Mouse (Mus musculus) myocyte (in vitro differentiated cells): Measurements from ENCODE around the gene Nlrp4c. TPM values are rescaled to one million over a fixed set of nuclear protein-coding genes. Genes with fewer than 3 reads are reported as not detected.

Source experiments
- H3K27me3 ChIP-seq: one replicate; pipeline ENCODE4 v1.6.1; 2011; ENCODE audit not compliant: control insufficient read depth, insufficient read depth, insufficient read length
- H3K36me3 ChIP-seq: one replicate; pipeline ENCODE4 v1.6.1; 2011; ENCODE audit not compliant: control insufficient read depth, insufficient read depth
- H3K4me2 ChIP-seq: one replicate; pipeline ENCODE4 v1.6.1; 2011; ENCODE audit warnings: low read depth, control low read depth
- H3K4me3 ChIP-seq: one replicate; pipeline ENCODE4 v1.5.1; 2011; ENCODE audit warnings: mild to moderate bottlenecking, control low read depth, moderate library complexity
- H3K79me2 ChIP-seq: one replicate; pipeline ENCODE4 v1.6.1; 2011; ENCODE audit not compliant: control insufficient read depth, insufficient read depth
- H3ac ChIP-seq: one replicate; pipeline ENCODE4 v1.6.1; 2011; ENCODE audit not compliant: control insufficient read depth, insufficient read length
- CEBPB ChIP-seq: IDR thresholded peaks from 2 replicates; pipeline ENCODE4 v1.6.1; 2011; ENCODE audit warnings: mild to moderate bottlenecking, moderate library complexity; ENCODE audit not compliant: poor library complexity, insufficient read depth, severe bottlenecking
- E2F4 ChIP-seq: IDR thresholded peaks from one replicate; pipeline ENCODE4 v1.6.1; 2011; ENCODE audit warnings: mild to moderate bottlenecking, control low read depth, moderate library complexity; ENCODE audit not compliant: insufficient read depth
- MAX ChIP-seq: IDR thresholded peaks from one replicate; pipeline ENCODE4 v1.6.1; 2011; ENCODE audit warnings: low read depth, mild to moderate bottlenecking, control low read depth
- MYOD1 ChIP-seq, 3 experiments: IDR thresholded peaks; one replicate each; pipeline ENCODE4 v1.6.1; 2011; ENCODE audit warnings: control low read depth in 2 of 3, low read depth in 2 of 3, mild to moderate bottlenecking in 2 of 3, moderate library complexity in 1 of 3; ENCODE audit not compliant: insufficient read length in 2 of 3, control insufficient read depth in 1 of 3
- MYOG ChIP-seq, 3 experiments: IDR thresholded peaks; one replicate each; pipeline ENCODE4 v1.6.1; 2011; ENCODE audit warnings: control low read depth in 2 of 3, low read depth in 2 of 3, mild to moderate bottlenecking in 2 of 3; ENCODE audit not compliant: insufficient read length in 2 of 3, control insufficient read depth in 1 of 3, insufficient read depth in 1 of 3
- POLR2A ChIP-seq: IDR thresholded peaks from one replicate; pipeline ENCODE4 v1.6.1; 2011; ENCODE audit warnings: low read depth, mild to moderate bottlenecking, control low read depth, moderate library complexity; ENCODE audit not compliant: insufficient read length
- POLR2AphosphoS2 ChIP-seq: IDR thresholded peaks from one replicate; pipeline ENCODE4 v1.6.1; 2011; ENCODE audit warnings: low read depth, control low read depth; ENCODE audit not compliant: insufficient read length
- REST ChIP-seq: IDR thresholded peaks from one replicate; pipeline ENCODE4 v1.6.1; 2011; ENCODE audit warnings: mild to moderate bottlenecking, control low read depth, moderate library complexity; ENCODE audit not compliant: insufficient read depth, insufficient read length
- SRF ChIP-seq: IDR thresholded peaks from one replicate; pipeline ENCODE4 v1.6.1; 2011; ENCODE audit warnings: low read depth; ENCODE audit not compliant: control insufficient read depth, insufficient read length
- TCF12 ChIP-seq: IDR thresholded peaks from one replicate; pipeline ENCODE4 v1.6.1; 2011; ENCODE audit warnings: mild to moderate bottlenecking, control low read depth; ENCODE audit not compliant: poor library complexity, insufficient read depth, severe bottlenecking
- TCF3 ChIP-seq: IDR thresholded peaks from one replicate; pipeline ENCODE4 v1.6.1; 2011; ENCODE audit warnings: low read depth, control low read depth; ENCODE audit not compliant: insufficient read length
- USF1 ChIP-seq: IDR thresholded peaks from one replicate; pipeline ENCODE4 v1.6.1; 2011; ENCODE audit warnings: low read depth, mild to moderate bottlenecking, control low read depth, moderate library complexity
- polyA plus RNA-seq: library from polyadenylated mRNA; unstranded; fragments of >200 nt; fragmentation: generic; extraction: Trizol; gene quantifications from one replicate; pipeline ENCODE4 v1.2.1, GENCODE M21; 2012; ENCODE audit warnings: missing spikeins

Gene Nlrp4c
- polyA plus RNA-seq, 1 experiment = not detected

DNA sequence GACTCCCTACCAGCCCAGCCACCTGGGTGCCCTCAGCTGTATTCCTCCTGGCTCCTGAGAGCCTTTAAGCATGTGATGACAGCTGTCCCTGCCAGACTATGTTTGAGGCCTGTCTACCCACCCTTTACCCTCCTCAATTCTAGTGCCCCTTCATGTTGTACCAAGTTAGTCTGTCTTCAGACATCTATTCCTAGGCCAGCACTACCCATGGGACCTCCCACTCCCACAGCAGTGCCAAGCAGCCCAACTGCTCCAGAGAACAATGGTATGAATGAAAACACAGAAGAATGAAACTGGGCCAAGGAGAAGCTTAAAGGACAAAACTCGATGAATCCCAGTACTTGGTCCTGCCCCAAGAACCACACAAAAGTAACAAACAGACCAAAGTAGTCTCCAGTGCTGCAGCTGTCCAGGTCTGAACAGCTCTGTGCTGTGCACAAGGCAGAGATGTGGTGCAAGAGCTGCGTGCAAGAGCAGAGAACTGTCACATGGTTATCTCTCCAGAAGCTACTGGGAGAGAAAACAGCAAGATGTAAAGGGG, 99.1 kb downstream of the Nlrp4c start:
- H3ac ChIP-seq = no peak overlapping the region
- H3K36me3 ChIP-seq = peaks cover 19% of the 10 kb centered on the region
- TF ChIP-seq SRF (no peak), CEBPB (no peak), TCF12 (peak; percentile 43), MYOD1 (IDR thresholded peaks at IDR 0.05; ENCODE audit: control insufficient read depth in 1 of 3, insufficient read length in 2 of 3, low read depth in 2 of 3) (peak in 2 of 3 experiments; percentile 67 to 81), POLR2A (no peak), POLR2AphosphoS2 (no peak), REST (no peak), MYOG (IDR thresholded peaks at IDR 0.05; ENCODE audit: control insufficient read depth in 1 of 3, insufficient read depth in 1 of 3, insufficient read length in 2 of 3, low read depth in 2 of 3) (peak; percentile 39 to 89 (median 57)), MAX (no peak), E2F4 (no peak), USF1 (peak; percentile 10), TCF3 (no peak)
- H3K4me3 ChIP-seq = no peak overlapping the region
- no peaks in the 10 kb centered on the region for H3K27me3 ChIP-seq
- H3K4me2 ChIP-seq = peak overlapping the region; percentile 24
- peaks cover 65% of the 10 kb centered on the region for H3K79me2 ChIP-seq

DNA sequence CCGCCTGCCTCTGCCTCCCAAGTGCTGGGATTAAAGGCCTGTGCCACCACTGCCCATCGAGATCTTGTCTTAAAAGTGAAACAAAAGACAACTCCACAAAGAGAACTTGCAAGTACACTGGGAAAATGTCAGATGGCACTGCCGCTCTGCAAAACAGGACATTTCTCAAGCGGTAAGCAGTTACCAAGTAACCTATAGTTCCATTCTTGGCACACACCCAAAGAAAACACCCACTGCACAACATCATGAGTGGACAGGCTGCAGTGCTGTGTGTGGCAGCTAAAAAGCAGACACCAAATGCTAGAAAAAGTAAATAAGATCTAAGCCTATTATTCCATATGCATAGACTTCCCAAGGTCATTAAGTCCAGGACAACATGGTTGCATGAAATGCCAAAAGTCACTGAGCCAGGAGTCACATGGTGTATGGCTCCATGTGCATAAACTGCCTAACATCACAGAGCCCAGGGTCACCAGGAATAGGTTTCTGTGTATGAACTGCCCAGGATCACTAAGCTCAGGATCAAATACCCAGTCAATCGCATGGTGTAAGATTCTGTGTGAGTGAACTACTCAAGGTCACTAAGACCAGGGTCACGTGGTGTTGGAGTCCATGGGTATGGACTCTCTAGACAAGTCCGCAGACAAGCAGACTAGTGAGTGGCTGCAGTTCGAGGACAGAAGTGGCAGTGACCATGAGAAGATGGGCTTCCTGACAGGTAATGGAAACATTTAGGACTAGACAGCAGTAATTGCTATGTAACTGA, 100.6 kb downstream of the Nlrp4c start:
- no peaks in the 10 kb centered on the region for H3K27me3 ChIP-seq
- peaks cover 11% of the 10 kb centered on the region for H3K36me3 ChIP-seq
- TF ChIP-seq E2F4 (no peak), REST (no peak), MAX (no peak), POLR2A (no peak), MYOG (IDR thresholded peaks at IDR 0.05; ENCODE audit: control insufficient read depth in 1 of 3, insufficient read depth in 1 of 3, insufficient read length in 2 of 3, low read depth in 2 of 3) (no peak), MYOD1 (IDR thresholded peaks at IDR 0.05; ENCODE audit: control insufficient read depth in 1 of 3, insufficient read length in 2 of 3, low read depth in 2 of 3) (no peak), CEBPB (no peak), TCF3 (no peak)
- peaks cover 80% of the 10 kb centered on the region for H3K79me2 ChIP-seq
- no peak overlapping the region for H3K4me3 ChIP-seq
- no peak overlapping the region for H3ac ChIP-seq
- no peak overlapping the region for H3K4me2 ChIP-seq

- H3K4me3 ChIP-seq = no peak overlapping the region
- peaks cover 7% of the 10 kb centered on the region for H3K36me3 ChIP-seq
- peak overlapping the region; percentile 18 for H3K4me2 ChIP-seq
- peaks cover 85% of the 10 kb centered on the region for H3K79me2 ChIP-seq
- no peak for TF ChIP-seq E2F4
- no peak for TF ChIP-seq MYOG (IDR thresholded peaks at IDR 0.05; ENCODE audit: control insufficient read depth in 1 of 3, insufficient read depth in 1 of 3, insufficient read length in 2 of 3, low read depth in 2 of 3)
- TF ChIP-seq SRF = no peak
- no peak for TF ChIP-seq POLR2AphosphoS2
- no peak for TF ChIP-seq CEBPB
- no peak for TF ChIP-seq POLR2A
- no peak for TF ChIP-seq MYOD1 (IDR thresholded peaks at IDR 0.05; ENCODE audit: control insufficient read depth in 1 of 3, insufficient read length in 2 of 3, low read depth in 2 of 3)
- no peak for TF ChIP-seq TCF3
- H3K27me3 ChIP-seq = no peaks in the 10 kb centered on the region
- no peak overlapping the region for H3ac ChIP-seq
These were observed 101.4 kb downstream of the Nlrp4c start for GRCm38 (mm10) chr7:6146194-6146981.

DNA sequence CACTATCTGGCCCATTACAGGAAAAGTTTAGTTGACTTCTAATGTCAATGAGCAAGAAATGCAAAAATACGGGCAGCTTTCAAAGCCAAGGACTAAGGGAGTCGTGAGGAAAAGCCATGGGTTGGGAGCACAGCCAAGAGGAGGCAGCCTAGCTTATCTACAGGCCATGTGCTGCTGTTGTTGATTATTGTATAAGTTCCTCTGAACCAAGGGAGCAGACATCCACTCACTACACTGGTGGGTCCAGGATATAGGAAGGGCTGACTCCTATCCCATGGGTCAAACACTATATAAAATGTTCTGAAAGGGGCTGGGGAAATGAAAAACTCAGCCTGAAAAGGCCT, 102.0 kb downstream of the Nlrp4c start:
- no peak overlapping the region for H3K4me2 ChIP-seq
- peaks cover 3% of the 10 kb centered on the region for H3K36me3 ChIP-seq
- no peaks in the 10 kb centered on the region for H3K27me3 ChIP-seq
- H3K4me3 ChIP-seq = no peak overlapping the region
- peaks cover 88% of the 10 kb centered on the region for H3K79me2 ChIP-seq
- H3ac ChIP-seq = no peak overlapping the region
- TF ChIP-seq REST (no peak), TCF3 (no peak), MAX (no peak), POLR2A (no peak), E2F4 (no peak), MYOD1 (IDR thresholded peaks at IDR 0.05; ENCODE audit: control insufficient read depth in 1 of 3, insufficient read length in 2 of 3, low read depth in 2 of 3) (no peak), USF1 (no peak), POLR2AphosphoS2 (no peak), SRF (no peak), MYOG (IDR thresholded peaks at IDR 0.05; ENCODE audit: control insufficient read depth in 1 of 3, insufficient read depth in 1 of 3, insufficient read length in 2 of 3, low read depth in 2 of 3) (no peak), TCF12 (no peak), CEBPB (no peak)
